Mouse (Mus musculus): ENCODE results near the gene Fbxl13. TPM values are rescaled to one million over a fixed set of nuclear protein-coding genes. Genes with fewer than 3 reads are reported as not detected.

Gene Fbxl13
- polyA plus RNA-seq, 1 experiment: not detected

DNA sequence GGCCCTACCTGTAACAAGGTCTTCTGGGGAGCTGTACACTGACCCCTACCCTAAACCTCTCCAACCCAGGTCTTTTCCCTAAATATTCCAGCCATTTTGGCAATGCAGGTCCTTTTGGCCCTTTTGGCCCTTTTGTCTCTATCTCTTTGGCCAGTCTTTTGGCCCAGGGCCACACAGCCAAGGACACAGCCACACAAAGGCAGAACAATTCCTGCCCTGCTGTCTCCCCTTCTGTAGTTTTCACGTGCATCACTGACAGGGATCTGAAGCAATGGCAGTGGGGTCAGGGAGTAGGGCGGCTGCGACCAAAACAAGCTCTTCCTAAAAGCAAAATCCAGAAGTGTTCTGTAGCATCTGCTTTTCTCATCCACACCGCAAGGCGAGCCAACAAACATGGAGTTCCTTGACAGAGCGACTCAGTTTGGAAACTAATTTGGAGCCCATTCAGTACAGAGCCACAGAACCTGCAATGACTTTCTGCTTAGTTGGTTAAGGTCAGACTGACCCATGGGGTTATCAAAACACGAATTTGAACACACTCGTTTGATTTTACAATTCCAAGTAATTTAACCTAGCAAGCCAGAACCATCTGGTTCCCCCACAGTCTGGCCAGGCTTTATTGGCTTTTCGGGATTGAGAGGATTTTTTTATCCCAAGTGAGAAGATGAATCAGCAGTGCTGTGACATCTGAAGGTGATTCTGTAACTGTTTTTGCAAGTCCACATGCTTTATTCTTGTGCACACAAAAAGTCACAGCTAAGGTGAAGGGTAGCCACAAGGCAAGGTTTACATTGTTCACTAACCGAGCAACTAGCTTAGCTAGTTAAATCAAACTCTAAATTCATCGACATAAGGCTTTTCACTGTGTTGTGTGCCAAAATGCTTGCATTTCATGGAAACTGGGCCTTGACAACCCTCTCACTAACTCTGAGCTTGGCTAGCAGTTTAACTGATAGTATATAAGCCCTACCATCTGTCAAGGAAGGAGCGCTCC is 36.8 kb downstream of the Fbxl13 start:
- TF ChIP-seq GATA1 (IDR thresholded peaks at IDR 0.05; ENCODE audit: low read length): no peak

DNA sequence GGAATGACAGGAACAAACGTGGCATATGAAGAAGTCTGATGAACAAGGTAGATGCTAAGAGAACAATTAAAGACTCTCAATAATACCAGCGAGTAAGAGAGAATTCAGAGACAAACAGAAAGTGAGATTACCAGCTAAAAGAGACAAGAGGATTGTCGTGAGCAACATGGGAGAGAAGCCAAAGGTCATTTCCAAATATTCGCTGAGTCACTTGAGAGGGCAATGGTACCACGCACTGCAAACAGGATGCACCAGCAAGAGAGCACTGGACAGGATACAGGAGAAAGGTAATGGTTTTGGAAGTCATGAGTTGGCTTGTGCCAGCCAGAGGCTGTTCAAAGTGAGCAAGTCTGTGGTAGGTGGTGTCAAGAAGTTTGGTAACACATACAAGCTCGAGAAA is 39.5 kb downstream of the Fbxl13 start:
- no peak for TF ChIP-seq GATA1 (IDR thresholded peaks at IDR 0.05; ENCODE audit: low read length)

- no peak for TF ChIP-seq GATA1 (IDR thresholded peaks at IDR 0.05; ENCODE audit: low read length)
Observed at GRCm38 (mm10) chr5:21599961-21600360, 45.5 kb downstream of the Fbxl13 start.

DNA sequence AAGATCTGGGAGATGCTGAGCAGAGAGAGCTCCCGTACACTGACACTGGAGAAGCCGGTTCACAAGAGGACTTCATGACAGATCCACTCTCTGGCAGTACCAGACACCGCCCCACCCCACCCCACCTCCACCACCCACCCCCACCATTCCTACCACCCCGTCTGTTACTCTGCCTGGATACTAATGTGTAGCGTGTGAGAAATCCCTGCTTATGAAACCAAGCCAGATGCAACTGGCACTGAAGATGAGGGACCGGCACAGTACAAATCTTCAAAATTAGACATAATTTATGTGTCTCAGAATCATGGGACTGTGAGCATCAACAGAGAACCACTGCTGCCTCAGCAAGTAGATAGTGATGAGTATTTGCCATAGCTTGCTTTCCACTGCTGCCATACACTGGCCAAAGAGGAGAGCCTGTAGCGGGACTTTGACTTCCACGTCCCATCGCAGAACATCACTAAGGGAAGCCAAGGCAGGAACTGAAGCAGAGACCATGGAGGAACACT is 52.2 kb downstream of the Fbxl13 start:
- no peak for TF ChIP-seq GATA1 (IDR thresholded peaks at IDR 0.05; ENCODE audit: low read length)

GRCm38 (mm10) chr5:21592106-21592505 is 53.3 kb downstream of the Fbxl13 start:
- TF ChIP-seq GATA1 (IDR thresholded peaks at IDR 0.05; ENCODE audit: low read length): no peak

DNA sequence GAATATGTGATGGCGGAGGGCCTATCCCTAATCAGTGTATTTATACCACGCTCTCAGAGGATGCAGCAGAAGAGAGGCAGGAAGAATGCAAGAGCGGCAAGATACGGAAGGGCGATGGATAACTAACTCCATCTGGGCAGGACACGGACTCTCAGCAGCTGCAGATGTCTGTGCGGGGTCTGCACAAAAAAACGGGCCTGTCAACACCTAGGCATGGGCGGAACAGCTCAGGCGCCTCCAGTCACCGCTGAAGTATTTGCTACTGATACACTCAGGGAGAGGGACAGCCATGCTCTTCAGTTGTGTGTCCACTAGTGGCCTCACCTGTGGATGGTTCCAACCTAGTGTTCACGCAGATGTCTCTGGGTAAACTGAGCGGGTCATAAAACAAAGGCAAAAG is 57.2 kb downstream of the Fbxl13 start:
- no peak for TF ChIP-seq GATA1 (IDR thresholded peaks at IDR 0.05; ENCODE audit: low read length)

DNA sequence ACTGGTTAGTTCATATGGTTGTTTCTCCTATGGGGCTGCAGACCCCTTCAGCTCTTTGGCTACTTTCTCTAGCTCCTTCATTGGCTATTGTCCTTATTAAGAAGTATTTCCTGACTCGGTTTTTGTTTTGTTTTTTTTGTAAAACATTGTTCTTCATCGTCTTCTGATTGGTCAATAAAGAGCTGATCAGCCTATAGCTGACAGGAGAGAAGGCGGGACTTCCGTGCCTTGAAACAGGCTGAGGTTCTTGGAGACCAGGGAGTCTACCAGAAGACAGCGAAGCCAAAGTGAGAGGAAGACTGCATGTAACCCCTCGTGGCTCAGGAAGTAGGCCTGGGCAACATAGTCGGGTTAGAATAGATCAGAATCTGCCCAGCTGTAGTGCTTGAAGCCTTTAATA is 57.8 kb downstream of the Fbxl13 start:
- TF ChIP-seq GATA1 (IDR thresholded peaks at IDR 0.05; ENCODE audit: low read length): no peak

DNA sequence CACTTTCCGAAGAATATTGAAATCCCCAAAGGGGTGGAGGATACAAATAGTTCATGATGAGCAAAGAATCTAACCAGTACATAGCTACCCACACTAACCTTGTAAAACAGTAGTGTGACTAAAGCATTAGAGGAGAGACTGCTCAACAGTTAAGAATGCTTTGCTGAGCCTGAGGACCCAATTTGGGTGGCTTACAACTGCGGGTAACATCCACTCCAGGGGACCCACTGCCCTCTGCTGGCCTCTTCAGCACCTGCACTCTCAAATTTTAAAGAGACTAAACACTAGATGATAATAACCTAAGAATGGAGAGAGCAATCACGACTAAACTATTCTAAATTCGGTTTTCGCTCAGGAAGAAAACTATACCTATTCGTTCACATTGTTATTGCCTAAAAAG is 58.7 kb downstream of the Fbxl13 start:
- TF ChIP-seq GATA1 (IDR thresholded peaks at IDR 0.05; ENCODE audit: low read length): no peak

DNA sequence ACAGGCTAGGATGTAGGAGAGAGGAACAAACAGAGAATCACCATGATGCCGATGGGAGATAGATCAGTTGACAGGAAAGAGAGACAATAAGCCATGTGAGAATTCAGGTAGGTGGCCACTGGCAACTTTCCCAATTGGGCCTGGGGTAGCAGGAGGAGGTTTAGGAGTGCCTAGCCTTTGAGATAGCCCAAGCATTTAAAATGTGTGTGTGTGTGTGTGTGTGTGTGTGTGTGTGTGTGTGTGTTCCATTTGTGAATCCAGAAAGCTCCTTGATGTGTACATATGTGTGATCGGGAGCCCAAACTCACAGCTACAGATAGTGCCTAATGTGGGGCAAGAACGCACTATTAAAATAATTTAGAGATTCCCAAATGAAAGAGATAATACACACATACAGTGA is 67.3 kb downstream of the Fbxl13 start:
- no peak for TF ChIP-seq GATA1 (IDR thresholded peaks at IDR 0.05; ENCODE audit: low read length)

DNA sequence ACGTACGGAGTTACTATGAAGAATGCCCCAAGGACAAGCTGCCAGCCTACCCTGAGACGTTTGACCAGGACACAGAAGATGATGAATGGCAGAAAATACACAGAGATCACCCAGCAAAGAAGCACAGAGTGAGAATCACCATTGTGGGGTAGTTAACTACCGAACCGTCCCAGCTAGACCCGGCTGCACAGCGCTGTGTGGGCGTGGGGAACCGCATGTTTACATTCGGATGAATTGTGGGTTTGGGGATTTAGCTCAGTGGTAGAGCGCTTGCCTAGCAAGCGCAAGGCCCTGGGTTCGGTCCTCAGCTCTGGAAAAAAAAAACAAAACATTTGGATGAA is 70.3 kb downstream of the Fbxl13 start:
- TF ChIP-seq GATA1 (IDR thresholded peaks at IDR 0.05; ENCODE audit: low read length): no peak

- no peak for TF ChIP-seq GATA1 (IDR thresholded peaks at IDR 0.05; ENCODE audit: low read length)
Observed at GRCm38 (mm10) chr5:21574386-21575209, 70.8 kb downstream of the Fbxl13 start.

DNA sequence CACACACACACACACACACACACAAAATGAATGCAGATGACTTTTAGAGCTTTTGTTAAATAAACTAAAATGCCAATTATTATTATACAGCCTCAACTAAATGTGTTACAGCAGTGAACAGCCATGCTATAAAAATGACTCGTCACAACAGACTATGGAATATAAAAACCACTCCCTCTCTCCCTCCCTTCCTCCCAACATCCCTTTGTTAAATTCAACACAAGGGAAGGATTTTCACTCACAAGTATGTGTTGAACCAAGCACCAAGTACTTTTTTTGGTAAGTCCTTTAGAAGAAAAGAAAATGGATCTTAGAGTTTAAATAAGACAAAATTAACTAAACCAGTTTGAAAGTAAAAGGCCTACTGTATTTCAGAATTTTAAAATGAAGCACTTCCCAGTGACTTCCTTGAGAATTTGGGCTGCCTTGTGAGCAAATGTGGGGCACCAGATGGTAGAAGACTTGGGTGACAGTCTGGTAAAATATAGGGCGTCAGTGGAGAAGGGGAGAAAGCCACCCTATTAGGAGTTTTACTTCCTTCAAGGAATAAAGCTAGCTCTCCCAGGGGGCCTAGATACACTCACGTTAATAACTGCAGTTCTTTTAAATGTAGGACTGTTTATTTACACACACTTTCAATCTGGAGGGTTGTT is 72.5 kb downstream of the Fbxl13 start:
- TF ChIP-seq GATA1 (IDR thresholded peaks at IDR 0.05; ENCODE audit: low read length): no peak

- TF ChIP-seq GATA1 (IDR thresholded peaks at IDR 0.05; ENCODE audit: low read length): no peak
Observed at GRCm38 (mm10) chr5:21567784-21568183, 77.7 kb downstream of the Fbxl13 start.

GRCm38 (mm10) chr5:21565392-21566065 is 79.9 kb downstream of the Fbxl13 start:
- no peak for TF ChIP-seq GATA1 (IDR thresholded peaks at IDR 0.05; ENCODE audit: low read length)

- TF ChIP-seq GATA1 (IDR thresholded peaks at IDR 0.05; ENCODE audit: low read length): no peak
Observed at GRCm38 (mm10) chr5:21563936-21564335, 81.5 kb downstream of the Fbxl13 start.

All from G1E-ER4 (cell line).